Mouse (Mus musculus) limb, embryonic 14.5 days (tissue): ENCODE measurements around the gene Daam2. TPM values are rescaled to one million over a fixed set of nuclear protein-coding genes. Genes with fewer than 3 reads are reported as not detected.

Source experiments
- ATAC-seq: fragments of 200-750 bp; cut with Nextera tagmentation; 2 replicates; pipeline ENCODE4 v1.8.0; 2017; ENCODE audit warnings: low read depth, moderate number of reproducible peaks, moderate TSS enrichment; ENCODE audit not compliant: low FRiP score
- DNase-seq: peaks from one replicate; pipeline ENCODE4 v3.0.0-alpha.2; 2015; ENCODE audit warnings: low spot score
- H3K27ac ChIP-seq: fragments of 300-500 bp; sonication (generic); replicated peaks from 2 replicates; pipeline ENCODE4 v1.5.1; 2014; ENCODE audit warnings: low read depth, mild to moderate bottlenecking, low read length, moderate library complexity, mixed read lengths
- H3K27me3 ChIP-seq: fragments of 300-500 bp; sonication (generic); 2 replicates; pipeline ENCODE4 v1.6.1; 2014; ENCODE audit warnings: low read length, mixed read lengths; ENCODE audit not compliant: control insufficient read depth, insufficient read depth
- H3K36me3 ChIP-seq: fragments of 300-500 bp; sonication (generic); 2 replicates; pipeline ENCODE4 v1.6.1; 2014; ENCODE audit warnings: mild to moderate bottlenecking, low read length, moderate library complexity, mixed read lengths; ENCODE audit not compliant: control insufficient read depth, insufficient read depth
- H3K4me1 ChIP-seq: fragments of 300-500 bp; sonication (generic); 2 replicates; pipeline ENCODE4 v1.6.1; 2014; ENCODE audit warnings: antibody characterized with exemption, low read length, mixed read lengths; ENCODE audit not compliant: control insufficient read depth, insufficient read depth
- H3K4me2 ChIP-seq: fragments of 300-500 bp; sonication (generic); replicated peaks from 2 replicates; pipeline ENCODE4 v1.6.1; 2014; ENCODE audit warnings: low read depth, mild to moderate bottlenecking, low read length, moderate library complexity; ENCODE audit not compliant: severe bottlenecking
- H3K4me3 ChIP-seq: fragments of 300-500 bp; sonication (generic); replicated peaks from 2 replicates; pipeline ENCODE4 v1.5.1; 2014; ENCODE audit warnings: low read length
- H3K9ac ChIP-seq: fragments of 300-500 bp; sonication (generic); 2 replicates; pipeline ENCODE4 v1.6.1; 2014; ENCODE audit warnings: mild to moderate bottlenecking, low read depth, low read length, moderate library complexity; ENCODE audit not compliant: severe bottlenecking
- H3K9me3 ChIP-seq: fragments of 300-500 bp; sonication (generic); 2 replicates; pipeline ENCODE4 v1.6.1; 2016; ENCODE audit warnings: low read length; ENCODE audit not compliant: control insufficient read depth
- POLR2A ChIP-seq: fragments of 200-500 bp; IDR thresholded peaks from 2 replicates; pipeline ENCODE4 v1.8.0; 2012; ENCODE audit warnings: inconsistent platforms, mild to moderate bottlenecking, moderate library complexity, borderline replicate concordance; ENCODE audit not compliant: insufficient read depth, insufficient read length; ENCODE audit errors: extremely low read depth
- WGBS: fragments of 180-500 bp; shearing (Covaris S2); extraction: QIAGEN DNeasy Blood & Tissue Kit; methylation state at CpG from one replicate; pipeline ENCODE4 v1.1.7; 2014; 5-methylcytosine and 5-hydroxymethylcytosine counted together
- polyA plus RNA-seq, 2 experiments: library from polyadenylated mRNA; depleted of rRNA in 1 of 2; stranded (reverse) in 1 of 2; unstranded in 1 of 2; fragments of >200 nt; fragmentation: Nextera tagmentation in 1 of 2; extraction: Ambion mirVana in 1 of 2; gene quantifications; 2 replicates each; pipeline versions ENCODE4 v1.2.1 to v1.2.3; 2012 to 2014

Gene Daam2
- polyA plus RNA-seq (2012; rRNA removed) (30.0 and 34.0 TPM in 2 replicates), polyA plus RNA-seq (2014; fragmentation: Nextera tagmentation; extraction: Ambion mirVana) (8.7 and 11.6 TPM in 2 replicates)

DNA sequence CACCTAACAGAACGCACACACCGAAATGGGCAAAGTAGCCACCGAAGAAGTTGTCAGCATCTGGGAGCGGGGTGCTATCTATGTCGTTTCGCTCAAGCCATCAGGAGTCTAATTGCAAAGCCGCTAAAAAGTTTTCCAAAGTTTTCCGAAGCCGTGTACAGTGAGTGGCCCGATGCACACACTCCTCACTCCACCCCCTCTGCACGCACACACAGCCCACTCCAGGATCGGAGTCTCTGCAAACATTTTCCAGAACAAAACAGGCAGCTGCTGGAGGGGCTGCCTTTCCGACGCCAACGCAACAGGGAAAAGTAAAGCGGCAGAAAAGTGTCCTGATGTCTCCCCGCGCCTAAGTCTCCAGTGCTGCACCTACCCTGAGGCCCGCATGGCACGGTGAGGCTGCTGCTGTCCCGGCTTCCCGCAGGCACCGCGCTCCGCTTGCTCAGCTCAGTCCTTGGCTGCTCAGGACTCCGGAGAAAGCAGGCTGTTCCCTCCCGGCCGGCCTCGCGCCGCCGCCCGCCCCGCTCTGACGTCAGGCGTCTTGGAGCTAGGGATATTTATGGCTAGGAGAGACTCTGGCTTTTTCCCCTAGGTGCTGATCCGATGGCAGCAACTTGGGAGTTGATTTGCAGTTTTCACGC, at the start of gene Daam2:
Gene Daam2, minus strand, starts transcription at position 514 of the 641 bp plus-strand sequence.
- Histone ChIP-seq H3K9ac (peak within 1 kb of the TSS; percentile 77), H3K4me1 (peaks cover 17% of the 10 kb centered on the region), H3K27ac (peak within 1 kb of the TSS; percentile 93), H3K36me3 (no peaks in the 10 kb centered on the region), H3K4me3 (peak within 1 kb of the TSS; percentile 60), H3K9me3 (no peaks in the 10 kb centered on the region), H3K4me2 (peak within 1 kb of the TSS; percentile 84), H3K27me3 (no peaks in the 10 kb centered on the region)
- TF ChIP-seq POLR2A = peak; percentile 81; the same call in 1 of the 2 replicates
- 2% methylated on average over 38 of the region's 38 CpGs for WGBS
- DNase-seq = peak; percentile 80
- peak; percentile 91 for ATAC-seq

DNA sequence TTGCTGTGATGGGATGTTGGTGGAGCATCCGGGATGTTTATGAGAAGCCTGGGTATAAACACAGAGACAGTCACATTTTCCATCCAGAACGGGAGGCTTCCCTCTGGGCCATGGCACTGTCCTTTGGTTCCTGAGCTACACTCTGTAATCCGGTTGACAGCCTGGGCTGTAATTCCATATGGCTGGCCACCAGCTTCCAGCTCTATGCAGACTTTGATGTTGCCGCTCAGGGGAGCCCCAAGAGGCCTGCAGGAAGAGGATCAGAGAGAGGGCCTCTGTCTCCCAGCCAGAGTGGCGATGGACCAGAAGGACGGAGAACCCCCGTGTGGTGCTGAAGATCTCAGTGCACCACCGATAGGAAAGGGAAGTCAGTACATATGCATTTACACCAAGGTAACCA, 46.2 kb upstream of the Daam2 start:
- WGBS = 27% methylated on average over 8 of the region's 8 CpGs
- TF ChIP-seq POLR2A = no peak
- Histone ChIP-seq H3K4me2 (no peak overlapping the region), H3K27ac (no peak overlapping the region), H3K27me3 (no peaks in the 10 kb centered on the region), H3K9ac (no peak overlapping the region), H3K4me3 (no peak overlapping the region), H3K4me1 (peaks cover 5% of the 10 kb centered on the region), H3K9me3 (no peaks in the 10 kb centered on the region), H3K36me3 (no peaks in the 10 kb centered on the region)
- DNase-seq = no peak
- no peak for ATAC-seq

DNA sequence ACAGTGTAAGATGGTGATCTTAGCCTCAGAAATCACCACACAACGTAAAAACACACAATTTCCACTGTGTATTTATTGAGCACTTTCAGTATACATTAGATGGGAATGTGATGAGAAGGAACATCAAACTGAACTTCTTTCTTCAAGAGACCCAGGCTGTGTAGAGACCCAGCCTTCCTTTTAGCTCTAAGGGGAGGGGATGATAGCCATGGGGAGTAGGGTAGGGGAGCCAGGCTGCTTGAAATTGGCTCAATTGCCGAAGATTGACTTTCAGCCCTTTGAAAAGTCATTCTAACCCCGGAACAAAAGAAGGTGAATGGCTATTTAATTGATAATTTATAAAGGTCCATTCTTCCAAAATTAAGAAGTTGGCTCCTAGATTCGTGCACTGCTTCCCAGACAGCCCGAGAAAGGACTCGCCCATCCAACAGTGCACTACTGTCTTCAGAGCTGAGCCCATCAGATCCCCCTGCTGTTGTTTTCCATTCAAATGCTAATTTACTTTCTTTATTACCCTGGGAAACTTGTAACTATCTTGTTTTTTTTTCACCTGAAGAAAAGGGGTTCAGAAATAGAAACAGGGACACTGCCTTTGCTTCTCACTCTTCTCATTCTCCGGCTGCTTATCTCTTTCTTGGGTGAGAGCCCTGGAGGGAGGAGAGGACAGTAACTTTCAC, 43.3 kb upstream of the Daam2 start:
- no peak for TF ChIP-seq POLR2A
- WGBS = 68% methylated on average over 7 of the region's 7 CpGs
- Histone ChIP-seq H3K27ac (no peak overlapping the region), H3K9ac (no peak overlapping the region), H3K4me3 (no peak overlapping the region), H3K4me1 (no peaks in the 10 kb centered on the region), H3K36me3 (no peaks in the 10 kb centered on the region), H3K9me3 (0 out of 2 replicates have a peak, but pooled peaks cover 3% of the 10 kb centered on the region), H3K27me3 (no peaks in the 10 kb centered on the region), H3K4me2 (no peak overlapping the region)
- no peak for DNase-seq
- no peak for ATAC-seq

DNA sequence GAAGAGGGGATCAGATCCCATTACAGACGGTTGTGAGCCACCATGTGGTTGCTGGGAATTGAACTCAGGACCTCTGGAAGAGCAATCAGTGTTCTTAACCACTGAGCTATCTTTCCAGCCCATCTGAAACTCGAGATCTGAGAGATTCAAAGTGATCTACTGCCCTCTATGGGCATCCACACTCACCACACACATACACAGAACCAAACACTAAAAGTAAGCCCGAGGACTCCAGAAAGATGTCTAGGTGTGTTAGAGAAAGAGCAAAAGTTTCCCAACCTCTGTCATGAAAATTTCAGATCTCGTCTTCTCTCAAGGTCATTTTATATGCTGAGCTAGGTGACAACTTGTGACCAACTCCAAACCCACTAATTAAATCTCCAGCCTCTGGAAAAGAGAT, 41.3 kb upstream of the Daam2 start:
- no peak overlapping the region for H3K4me3 ChIP-seq
- DNase-seq (no peak), ATAC-seq (no peak)
- H3K36me3 ChIP-seq = no peaks in the 10 kb centered on the region
- H3K27me3 ChIP-seq = no peaks in the 10 kb centered on the region
- 80% methylated on average over 4 of the region's 4 CpGs for WGBS
- H3K9ac ChIP-seq = no peak overlapping the region
- TF ChIP-seq POLR2A = no peak
- 0 out of 2 replicates have a peak, but pooled peaks cover 3% of the 10 kb centered on the region for H3K9me3 ChIP-seq
- H3K4me1 ChIP-seq = no peaks in the 10 kb centered on the region
- no peak overlapping the region for H3K4me2 ChIP-seq
- no peak overlapping the region for H3K27ac ChIP-seq

DNA sequence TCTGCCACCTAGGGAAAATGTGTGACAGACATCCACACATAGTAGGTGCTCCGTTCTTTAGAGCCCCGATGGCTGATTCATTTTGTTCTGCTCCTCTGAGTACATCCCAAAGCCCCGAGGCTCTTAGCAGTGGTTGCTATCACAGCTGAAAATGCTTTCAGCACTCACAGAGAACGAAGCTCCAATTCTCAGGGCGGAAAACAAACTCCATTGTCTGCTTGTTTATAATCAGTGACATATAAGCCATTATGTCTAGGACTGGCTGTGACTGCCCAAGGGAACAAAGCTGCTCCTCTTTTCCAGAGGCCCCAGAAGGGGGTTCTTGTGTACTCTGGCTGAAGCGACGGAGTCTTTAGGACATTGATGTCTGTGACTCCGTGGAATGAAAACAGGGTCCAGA, 25.9 kb upstream of the Daam2 start:
- DNase-seq (no peak), ATAC-seq (no peak)
- Histone ChIP-seq H3K4me2 (no peak overlapping the region), H3K4me1 (peaks cover 4% of the 10 kb centered on the region), H3K27ac (no peak overlapping the region), H3K27me3 (no peaks in the 10 kb centered on the region), H3K4me3 (no peak overlapping the region), H3K36me3 (no peaks in the 10 kb centered on the region), H3K9ac (no peak overlapping the region), H3K9me3 (no peaks in the 10 kb centered on the region)
- 72% methylated on average over 8 of the region's 8 CpGs for WGBS
- no peak for TF ChIP-seq POLR2A
